Mouse (Mus musculus): Measurements from ENCODE around the gene Angel2. TPM values are rescaled to one million over a fixed set of nuclear protein-coding genes. Genes with fewer than 3 reads are reported as not detected.
"Not testable (repeated sequence)": the region's sequence is repeated elsewhere in the genome, so short reads cannot be mapped to it uniquely, and the experiment has no call there.

The Angel2 gene
- 10 to 100 TPM; 28.5 to 38.6 (median 28.8) TPM for total RNA-seq (2022)

- DNase-seq (ENCODE audit: low spot score in 2 of 2), result not testable (repeated sequence)
These were observed at the start of gene Angel2 for GRCm38 (mm10) chr1:190924812-190925211. TSS of gene Angel2 (plus strand) at chr1:190925112.

DNA sequence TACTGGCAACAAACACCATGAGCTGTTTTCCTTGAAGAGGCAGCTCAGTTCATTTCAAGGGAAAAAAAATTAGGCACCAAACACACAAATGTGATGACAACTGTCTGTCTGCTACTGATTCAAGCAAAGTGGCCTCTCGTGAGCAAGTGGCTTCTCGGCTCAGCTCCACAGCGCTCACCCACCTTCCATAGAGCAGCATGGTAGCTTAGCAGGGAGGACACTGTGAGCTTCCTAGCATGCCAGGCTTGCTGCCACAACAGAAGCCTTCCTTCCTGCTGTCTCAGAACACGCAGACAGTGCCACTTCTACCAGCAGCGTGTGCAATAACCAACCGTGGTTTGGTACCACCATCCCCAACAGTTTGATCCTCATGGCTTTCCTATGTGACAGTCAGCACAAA, 49.2 kb upstream of the Angel2 start:
- no peak for DNase-seq (ENCODE audit: low spot score in 2 of 2)

DNA sequence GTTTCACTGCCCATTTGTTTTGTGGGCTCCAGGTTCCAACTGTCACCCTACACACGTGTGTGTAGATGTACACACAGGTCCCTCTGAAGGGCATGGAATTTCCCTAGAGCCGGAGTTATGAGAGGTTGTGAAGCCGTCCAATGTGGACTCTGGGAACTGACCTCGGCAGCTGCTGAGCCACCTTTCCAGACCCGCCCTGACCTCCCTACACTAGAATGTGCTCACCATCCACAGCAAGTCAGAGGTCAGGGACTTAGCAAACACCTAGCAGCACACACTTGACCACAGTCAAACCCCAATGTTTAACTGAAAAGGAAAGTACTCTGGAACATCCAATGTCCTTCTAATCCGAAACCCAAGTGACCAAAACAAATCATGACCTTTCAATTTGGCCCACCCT, 44.3 kb upstream of the Angel2 start:
- no peak for DNase-seq (ENCODE audit: low spot score in 2 of 2)

GRCm38 (mm10) chr1:190881422-190881821, 43.5 kb upstream of the Angel2 start:
- DNase-seq (ENCODE audit: low spot score in 2 of 2), result no peak

DNA sequence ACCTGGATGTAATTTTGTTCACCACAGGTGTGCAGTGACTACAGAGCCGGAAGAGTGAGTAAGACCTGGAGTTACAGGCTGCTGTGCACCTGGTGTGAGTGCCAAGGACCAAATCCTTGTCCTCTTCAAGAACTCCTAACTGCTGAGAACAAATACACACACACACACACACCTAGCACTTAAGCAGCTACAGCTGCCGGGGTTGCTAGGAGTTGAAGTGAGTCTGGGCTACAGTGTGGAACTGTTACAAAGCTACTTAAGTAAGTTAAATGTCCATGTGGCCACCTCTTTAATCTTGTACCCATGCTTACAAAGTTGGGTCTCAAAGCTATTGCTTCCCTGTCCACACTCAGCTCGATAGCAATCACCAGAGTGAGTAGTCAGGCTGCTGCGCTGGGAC, 38.9 kb upstream of the Angel2 start:
- DNase-seq (ENCODE audit: low spot score in 2 of 2), result no peak

- no peak for DNase-seq (ENCODE audit: low spot score in 2 of 2)
These were observed 36.9 kb upstream of the Angel2 start for GRCm38 (mm10) chr1:190888031-190888430.

DNA sequence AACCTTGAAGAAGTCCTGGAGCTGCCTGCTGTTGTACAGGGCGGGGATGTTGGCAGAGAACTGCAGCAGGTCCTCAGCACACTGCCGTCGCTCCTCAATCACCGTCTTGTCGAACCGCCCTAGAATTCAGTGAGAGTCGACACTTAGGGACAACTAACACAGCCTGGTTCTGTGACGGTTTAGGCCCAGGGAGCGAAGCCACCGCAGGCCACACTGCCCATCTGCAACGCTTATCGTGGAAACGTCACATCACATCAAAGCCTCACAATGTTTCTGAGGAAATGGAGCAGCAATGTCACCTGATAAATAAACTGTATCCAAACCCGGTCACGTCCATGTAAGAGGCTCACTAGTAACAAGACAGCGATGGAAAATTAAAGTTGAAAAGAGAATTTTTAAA, 36.3 kb upstream of the Angel2 start:
- no peak for DNase-seq (ENCODE audit: low spot score in 2 of 2)

DNA sequence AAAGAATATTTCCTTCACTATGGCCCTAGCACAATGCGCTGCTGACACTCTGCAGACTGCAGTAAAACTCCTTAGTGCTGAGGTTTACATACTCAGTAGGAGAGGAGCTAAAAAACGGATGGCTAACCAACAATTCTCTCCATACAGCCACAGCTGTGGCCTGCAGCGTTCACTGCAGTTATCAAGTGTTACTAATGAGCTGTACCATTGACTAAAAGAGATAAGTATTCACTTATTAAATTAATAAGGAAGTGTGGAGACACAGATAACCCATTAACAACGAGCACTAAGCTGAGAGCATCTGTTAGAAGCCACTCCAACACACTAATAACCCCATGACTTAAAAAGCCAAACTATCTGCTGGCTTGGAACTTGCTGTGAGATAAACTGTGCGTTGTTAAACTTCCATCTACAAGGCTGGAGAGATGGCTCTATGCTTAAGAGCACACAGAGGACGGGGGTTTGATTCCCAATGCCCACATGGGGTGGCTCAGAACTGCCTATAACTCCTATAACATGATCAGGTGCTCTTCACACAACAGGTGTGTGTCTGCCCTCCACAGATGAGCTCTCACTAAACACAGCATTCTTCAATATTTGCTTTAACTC, 31.2 kb upstream of the Angel2 start:
- no peak for DNase-seq (ENCODE audit: low spot score in 2 of 2)

DNA sequence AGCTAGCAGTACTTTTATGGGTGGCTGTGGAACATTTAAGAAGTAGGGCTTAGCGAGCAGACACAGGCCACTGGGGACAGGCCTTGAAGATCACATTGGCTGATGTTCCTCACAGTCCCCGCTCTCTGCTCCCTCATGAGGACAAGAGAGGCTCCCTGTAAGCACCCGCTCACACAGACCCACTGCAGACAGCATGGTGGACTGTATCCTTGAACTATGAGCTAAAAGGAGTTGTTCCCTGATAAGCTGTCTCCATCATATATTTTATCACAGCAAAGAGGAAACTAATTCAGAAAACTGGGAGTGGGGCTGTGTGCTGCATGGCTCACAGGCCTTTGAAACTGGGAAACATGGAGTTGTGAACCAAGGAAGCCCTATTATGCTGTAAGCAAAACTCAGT, 26.7 kb upstream of the Angel2 start:
- DNase-seq (ENCODE audit: low spot score in 2 of 2), result no peak

- DNase-seq (ENCODE audit: low spot score in 2 of 2), result no peak
These were observed 25.9 kb upstream of the Angel2 start for GRCm38 (mm10) chr1:190898899-190899575.

GRCm38 (mm10) chr1:190901082-190901481, 23.8 kb upstream of the Angel2 start:
- no peak for DNase-seq (ENCODE audit: low spot score in 2 of 2)

- no peak for DNase-seq (ENCODE audit: low spot score in 2 of 2)
These were observed 20.8 kb upstream of the Angel2 start for GRCm38 (mm10) chr1:190904136-190904535.

DNA sequence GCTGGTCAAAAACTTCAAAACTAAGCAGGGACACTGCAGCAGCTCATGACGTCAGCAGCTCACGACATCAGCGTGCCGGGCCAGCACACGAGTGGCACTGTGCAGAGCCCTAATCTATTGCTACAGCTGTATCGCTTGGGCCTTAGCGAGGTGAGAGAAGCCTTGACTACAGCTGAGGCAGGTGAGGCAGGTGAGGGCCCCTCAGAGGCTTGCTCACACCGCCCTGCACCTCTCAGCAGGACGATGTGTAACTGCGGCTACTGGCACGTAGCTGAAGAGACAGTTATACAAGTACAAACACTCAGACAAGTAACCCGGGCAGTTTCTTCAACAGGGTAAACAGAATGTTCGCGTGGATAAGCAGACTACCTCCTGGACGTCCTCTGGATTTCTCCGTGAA, 20.2 kb upstream of the Angel2 start:
- no peak for DNase-seq (ENCODE audit: low spot score in 2 of 2)

DNA sequence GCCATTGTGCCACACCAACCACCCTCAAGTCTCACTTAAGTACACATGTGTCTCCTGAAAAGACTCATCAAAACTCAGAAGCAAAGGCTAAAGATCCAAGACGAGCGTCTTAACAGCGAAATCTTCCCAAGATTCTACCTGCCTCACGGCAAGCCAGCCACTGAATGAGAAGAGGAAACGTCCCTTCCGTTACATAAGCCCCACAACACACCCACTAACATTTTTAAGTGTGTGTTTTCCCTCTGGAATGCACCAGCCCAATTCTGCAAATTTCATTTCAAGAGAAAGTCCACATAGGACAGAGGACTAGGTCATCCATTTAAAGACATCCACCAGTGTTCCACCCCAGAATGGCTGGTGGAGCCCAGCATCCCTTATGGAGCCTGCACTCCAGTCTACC, 14.1 kb upstream of the Angel2 start:
- DNase-seq (ENCODE audit: low spot score in 2 of 2), result no peak

- DNase-seq (ENCODE audit: low spot score in 2 of 2), result peak; percentile 57 to 71
These were observed 13.3 kb upstream of the Angel2 start, which contains the start of gene Rps6kc1 for GRCm38 (mm10) chr1:190911415-190912123. TSS of gene Rps6kc1 (minus strand) at chr1:190911770.

DNA sequence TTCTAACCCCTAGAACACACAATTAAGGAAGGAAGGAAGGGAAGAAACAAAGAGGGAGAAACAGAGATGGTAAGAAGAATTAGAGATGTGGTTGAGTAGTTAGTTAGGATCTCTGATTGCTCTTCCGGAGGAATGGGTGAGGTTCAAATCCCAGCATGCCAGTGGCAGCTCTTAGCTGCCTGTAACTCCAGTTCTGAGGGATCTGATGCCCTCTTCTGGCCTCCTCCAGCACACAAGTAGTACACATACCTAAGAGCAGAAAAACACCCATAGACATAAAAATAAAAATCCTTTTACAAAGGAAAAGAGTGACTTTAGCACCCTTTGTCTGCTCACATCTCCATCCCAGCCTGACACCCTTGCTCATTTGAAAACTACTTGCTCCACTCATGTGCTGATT, 12.3 kb upstream of the Angel2 start:
- no peak for DNase-seq (ENCODE audit: low spot score in 2 of 2)

DNA sequence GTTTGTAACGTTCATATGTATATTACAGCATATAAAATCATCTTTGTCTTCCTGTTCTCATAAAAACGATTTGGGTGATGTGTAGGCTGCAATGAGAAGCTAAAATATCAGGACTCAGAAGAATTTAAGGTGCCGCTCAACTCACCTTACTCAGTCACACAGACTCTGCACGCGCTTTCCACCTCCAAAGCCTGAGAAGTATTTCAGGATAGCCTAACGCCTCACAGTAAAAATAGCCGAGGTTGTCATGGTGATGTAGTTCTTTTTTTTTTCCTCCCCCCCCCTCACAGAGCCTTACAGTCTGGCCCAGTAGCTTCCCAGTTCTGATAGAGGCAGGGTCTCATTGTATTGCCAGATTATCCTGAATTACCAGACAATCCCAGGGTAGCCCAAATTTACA, 6.0 kb upstream of the Angel2 start:
- no peak for DNase-seq (ENCODE audit: low spot score in 2 of 2)

GRCm38 (mm10) chr1:190919725-190920469, 5.0 kb upstream of the Angel2 start:
- no peak for DNase-seq (ENCODE audit: low spot score in 2 of 2)

- no peak for DNase-seq (ENCODE audit: low spot score in 2 of 2)
These were observed 2.4 kb downstream of the Angel2 start for GRCm38 (mm10) chr1:190927311-190927710.

DNA sequence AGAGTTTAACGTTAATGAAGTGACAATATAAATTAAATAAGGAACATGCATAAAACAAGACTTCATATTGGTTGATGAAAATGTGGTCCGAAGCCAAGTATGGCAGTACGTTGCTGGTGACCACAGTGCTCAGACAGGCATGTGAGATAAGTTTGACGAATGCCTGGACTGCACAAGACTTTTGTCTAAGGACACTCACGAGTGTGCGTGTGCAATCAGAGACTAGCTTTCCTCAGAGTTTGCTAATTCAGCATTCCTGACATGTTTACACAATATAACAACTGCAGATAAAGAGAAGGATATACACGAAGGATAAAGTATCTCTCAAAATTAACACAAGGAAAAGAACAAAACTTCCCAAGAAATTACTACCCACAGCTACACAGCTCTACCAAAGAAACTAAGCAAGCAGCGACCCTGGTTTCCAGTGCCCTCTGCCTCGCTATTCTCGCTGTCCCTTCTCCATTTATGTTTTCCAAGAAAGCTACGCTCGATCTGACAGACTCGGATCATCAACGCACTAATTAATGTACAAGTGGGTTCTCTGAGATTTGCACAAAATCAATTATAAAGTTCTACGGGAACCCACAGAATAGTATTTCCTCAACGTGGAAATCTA, 2.9 kb downstream of the Angel2 start:
- no peak for DNase-seq (ENCODE audit: low spot score in 2 of 2)

DNA sequence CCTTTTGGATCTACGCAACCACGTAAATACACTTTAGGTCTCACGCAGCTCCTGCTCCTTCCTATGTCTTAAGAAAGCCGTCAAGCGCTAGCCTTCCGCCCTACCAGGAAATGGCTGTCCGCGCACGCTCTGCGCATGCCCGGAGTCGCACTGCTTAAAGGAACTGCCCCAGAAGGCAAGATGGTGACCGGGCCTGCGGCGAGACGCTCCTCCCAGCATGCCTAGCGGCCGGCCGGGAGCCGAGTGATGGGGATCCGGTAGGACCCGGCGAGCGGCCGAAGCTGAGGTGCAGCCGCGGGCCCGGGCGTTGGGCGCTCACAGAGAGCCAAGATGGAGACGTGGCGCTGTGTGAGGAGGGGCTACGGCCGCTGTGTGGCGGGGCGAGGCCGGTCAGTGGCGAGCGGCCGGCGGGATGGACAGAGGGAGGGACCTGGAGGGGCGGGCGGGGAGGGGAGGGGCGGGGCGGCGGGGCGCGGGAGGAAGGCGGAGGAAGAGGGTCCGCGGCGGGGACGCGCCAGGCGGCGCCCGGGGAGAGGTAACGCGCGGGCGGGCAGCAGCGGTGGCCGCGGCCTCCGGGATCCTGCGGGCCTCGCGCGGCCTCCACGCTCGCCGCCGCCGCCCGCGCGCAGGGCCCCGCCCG, 3.6 kb downstream of the Angel2 start:
- peak; percentile 96 to 98 for DNase-seq (ENCODE audit: low spot score in 2 of 2)
